Mouse (Mus musculus) gastrocnemius, adult 2 months (tissue): ENCODE data around the gene Hacd2. TPM values are rescaled to one million over a fixed set of nuclear protein-coding genes. Genes with fewer than 3 reads are reported as not detected.

ENCODE experiments used
- DNase-seq: peaks from one replicate; pipeline ENCODE4 v3.0.0; 2022
- H3K27ac ChIP-seq: fragments of 200-600 bp; 2 replicates; pipeline ENCODE4 v1.8.1; 2022; ENCODE audit warnings: mild to moderate bottlenecking
- H3K4me3 ChIP-seq: fragments of 200-600 bp; 2 replicates; pipeline ENCODE4 v1.8.1; 2022; ENCODE audit warnings: mild to moderate bottlenecking, moderate library complexity
- CTCF ChIP-seq: fragments of 200-600 bp; IDR thresholded peaks from 2 replicates; pipeline ENCODE4 v1.8.1; 2022; ENCODE audit warnings: antibody characterized with exemption, mild to moderate bottlenecking, moderate library complexity
- intact Hi-C: fragments of 180-260 bp; cut with DNase I; formaldehyde crosslinking; loops from one replicate; pipeline ENCODE4 v1.15.1; 2025
- long read RNA-seq, 2 experiments: library from polyadenylated mRNA; stranded (forward); transcript quantifications; one replicate each; pipeline ENCODE4 v2.0.0; 2021
- total RNA-seq, 2 experiments: library from RNA; stranded (reverse); gene quantifications; 2 replicates each; pipeline ENCODE4 v1.2.3; 2021

Gene Hacd2
- 1 to 10 TPM; 1.8 TPM for total RNA-seq
- long read RNA-seq, experiment 1 = 0 reads
- long read RNA-seq, experiment 2, partial matches to known transcripts = 0 of 1 reads
- long read RNA-seq, experiment 2, other reads (novel, unspliced or antisense) = 1 of 1 reads

- peak within 1 kb of the TSS; percentile 96 for H3K4me3 ChIP-seq
- no peak for TF ChIP-seq CTCF
- peak within 1 kb of the TSS; percentile 92 for H3K27ac ChIP-seq
- peak; percentile 96 for DNase-seq
- intact Hi-C loops = no loop called here
Observed at GRCm38 (mm10) chr16:35022242-35023137, at the start of gene Hacd2. Gene Hacd2, plus strand, starts transcription at chr16:35022428.

GRCm38 (mm10) chr16:34972471-34972870 is 49.8 kb upstream of the Hacd2 start:
- DNase-seq = no peak
- H3K4me3 ChIP-seq = no peak overlapping the region
- intact Hi-C loops = no loop called here
- no peak for TF ChIP-seq CTCF
- no peak overlapping the region for H3K27ac ChIP-seq

- no peak for DNase-seq
- peak; percentile 28; the same call in 1 of the 2 replicates for TF ChIP-seq CTCF
- Histone ChIP-seq H3K4me3 (no peak overlapping the region), H3K27ac (no peak overlapping the region)
- intact Hi-C loops = no loop called here
Observed at GRCm38 (mm10) chr16:34975544-34975943, 46.7 kb upstream of the Hacd2 start.

GRCm38 (mm10) chr16:34976630-34977029 is 45.6 kb upstream of the Hacd2 start:
- peak; percentile 52 for TF ChIP-seq CTCF
- Histone ChIP-seq H3K4me3 (no peak overlapping the region), H3K27ac (no peak overlapping the region)
- intact Hi-C loops = no loop called here
- no peak for DNase-seq

GRCm38 (mm10) chr16:34978018-34978417 is 44.2 kb upstream of the Hacd2 start:
- no peak for DNase-seq
- no peak for TF ChIP-seq CTCF
- no peak overlapping the region for H3K4me3 ChIP-seq
- no peak overlapping the region for H3K27ac ChIP-seq
- intact Hi-C loops = no loop called here

GRCm38 (mm10) chr16:34981009-34981408 is 41.2 kb upstream of the Hacd2 start:
- intact Hi-C loops = no loop called here
- DNase-seq = no peak
- no peak overlapping the region for H3K27ac ChIP-seq
- no peak for TF ChIP-seq CTCF
- H3K4me3 ChIP-seq = no peak overlapping the region

- intact Hi-C loops = no loop called here
- Histone ChIP-seq H3K27ac (no peak overlapping the region), H3K4me3 (no peak overlapping the region)
- no peak for TF ChIP-seq CTCF
- DNase-seq = no peak
Observed at GRCm38 (mm10) chr16:34984203-34985030, 37.8 kb upstream of the Hacd2 start.

GRCm38 (mm10) chr16:34985031-34985346 is 37.2 kb upstream of the Hacd2 start:
- no peak for TF ChIP-seq CTCF
- no peak for DNase-seq
- no peak overlapping the region for H3K4me3 ChIP-seq
- intact Hi-C loops = no loop called here
- H3K27ac ChIP-seq = no peak overlapping the region

- DNase-seq = no peak
- no peak for TF ChIP-seq CTCF
- no peak overlapping the region for H3K4me3 ChIP-seq
- intact Hi-C loops = no loop called here
- H3K27ac ChIP-seq = no peak overlapping the region
Observed at GRCm38 (mm10) chr16:34986211-34986825, 35.9 kb upstream of the Hacd2 start.

- no peak overlapping the region for H3K4me3 ChIP-seq
- H3K27ac ChIP-seq = no peak overlapping the region
- intact Hi-C loops = no loop called here
- no peak for DNase-seq
- TF ChIP-seq CTCF = no peak
Observed at GRCm38 (mm10) chr16:34991365-34991764, 30.9 kb upstream of the Hacd2 start.

GRCm38 (mm10) chr16:34992854-34993253 is 29.4 kb upstream of the Hacd2 start:
- DNase-seq = peak; percentile 39
- Histone ChIP-seq H3K4me3 (no peak overlapping the region), H3K27ac (no peak overlapping the region)
- TF ChIP-seq CTCF = no peak
- intact Hi-C loops = no loop called here

GRCm38 (mm10) chr16:34993694-34994330 is 28.4 kb upstream of the Hacd2 start:
- intact Hi-C loops = no loop called here
- Histone ChIP-seq H3K27ac (peak overlapping the region; percentile 64), H3K4me3 (no peak overlapping the region)
- DNase-seq = no peak
- TF ChIP-seq CTCF = no peak
